ENCODE assay signal across 29 mouse cellular contexts in the genomic region with DNA sequence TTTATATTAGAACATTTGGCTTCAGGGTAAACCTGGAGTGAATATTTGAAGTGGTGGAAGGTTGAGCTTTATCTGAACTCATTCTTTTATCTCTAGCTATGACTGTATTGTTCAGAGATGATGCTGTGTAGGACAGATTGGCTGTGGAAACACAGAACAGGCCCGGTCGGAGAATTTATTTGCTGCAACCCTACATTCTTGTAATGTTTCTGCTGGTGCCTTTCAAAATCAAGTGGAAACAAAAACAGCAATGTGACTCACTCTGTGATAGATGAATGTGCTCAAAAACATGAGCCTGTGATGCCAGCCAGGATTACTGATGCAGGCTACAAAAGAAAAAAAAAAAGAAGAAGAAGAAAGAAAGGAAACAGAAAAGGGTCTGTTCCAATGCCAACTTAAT.
DNase-seq lines count a peak whose midpoint lies in the region; ATAC-seq and TF ChIP-seq lines count a peak whose summit lies in the region.
"Had no signal": no experiment of that assay in that cellular context is flagged by ENCODE, and none has a peak within 500 bp of the region (broad histone marks: within the 10 kb centered on the region; RNA-seq: fewer than 3 reads in every experiment).

No protein-coding gene starts in this region.

- H3K27me3 ChIP-seq in midbrain, postnatal 0 days (ENCODE audit: insufficient read depth, low read length), result no peaks in the 10 kb centered on the region
- H3K27me3 ChIP-seq: forebrain, embryonic 13.5 days; hindbrain, embryonic 15.5 days; intestine, embryonic 15.5 days; limb, embryonic 15.5 days; midbrain, embryonic 15.5 days; neural tube, embryonic 13.5 days had no signal

- no peaks in the 10 kb centered on the region for H3K36me3 ChIP-seq in midbrain, postnatal 0 days (ENCODE audit: insufficient read depth, low read length)
- H3K36me3 ChIP-seq: embryonic facial prominence, embryonic 10.5 days; hindbrain, embryonic 15.5 days; intestine, embryonic 15.5 days; limb, embryonic 15.5 days; midbrain, embryonic 15.5 days; neural tube, embryonic 13.5 days had no signal

- ATAC-seq in midbrain, postnatal 0 days (ENCODE audit: low FRiP score), result no peak
- ATAC-seq: forebrain, embryonic 13.5 days; intestine, embryonic 15.5 days; midbrain, embryonic 15.5 days had no signal

- H3K27ac ChIP-seq in layer of hippocampus, adult 2 months, result 0 out of 2 replicates have a peak overlapping the region, but pooled peaks have one; percentile 32
- no peak overlapping the region for H3K27ac ChIP-seq in midbrain, postnatal 0 days (ENCODE audit: low read depth, low read length)
- H3K27ac ChIP-seq: embryonic facial prominence, embryonic 10.5 days; forebrain, embryonic 13.5 days; hindbrain, embryonic 15.5 days; intestine, embryonic 15.5 days; limb, embryonic 15.5 days; liver, embryonic 14.5 days; macrophage; midbrain, embryonic 15.5 days; neural tube, embryonic 13.5 days; stomach, postnatal 0 days had no signal

- no peak overlapping the region for H3K4me3 ChIP-seq in layer of hippocampus, adult 2 months
- H3K4me3 ChIP-seq in midbrain, postnatal 0 days (ENCODE audit: low read depth, low read length), result no peak overlapping the region
- H3K4me3 ChIP-seq: embryonic facial prominence, embryonic 10.5 days; forebrain, embryonic 13.5 days; hindbrain, embryonic 15.5 days; intestine, embryonic 15.5 days; limb, embryonic 15.5 days; midbrain, embryonic 15.5 days; myocyte; neural tube, embryonic 13.5 days had no signal

- WGBS in midbrain, postnatal 0 days, result 63% methylated on average over 2 of the region's 2 CpGs

- H3K4me2 ChIP-seq in midbrain, postnatal 0 days (ENCODE audit: low read depth, low read length, poor library complexity, severe bottlenecking), result no peak overlapping the region
- H3K4me2 ChIP-seq: forebrain, embryonic 13.5 days; hindbrain, embryonic 15.5 days; intestine, embryonic 15.5 days; limb, embryonic 15.5 days; midbrain, embryonic 15.5 days; neural tube, embryonic 13.5 days had no signal

- no peaks in the 10 kb centered on the region for H3K9me3 ChIP-seq in midbrain, postnatal 0 days (ENCODE audit: low read length)
- H3K9me3 ChIP-seq: embryonic facial prominence, embryonic 10.5 days; forebrain, embryonic 13.5 days; hindbrain, embryonic 15.5 days; intestine, embryonic 15.5 days; limb, embryonic 15.5 days; midbrain, embryonic 15.5 days; neural tube, embryonic 13.5 days had no signal

- DNase-seq in layer of hippocampus, adult 2 months (ENCODE audit: low spot score in 2 of 2), result peak in 1 of 2 experiments; percentile 32
- DNase-seq in layer of hippocampus, postnatal 14 days (ENCODE audit: low spot score in 2 of 2), result no peak
- peak; percentile 7 for DNase-seq in urinary bladder, postnatal 14 days (ENCODE audit: low spot score)
- DNase-seq in urinary bladder, postnatal 25 days (ENCODE audit: low spot score), result no peak
- DNase-seq in lung, postnatal 10 days, result peak; percentile 2
- no peak for DNase-seq in midbrain, postnatal 0 days (ENCODE audit: low spot score)
- no peak for DNase-seq in embryo, embryonic 10 days (ENCODE audit: low spot score)
- DNase-seq: adrenal gland, postnatal 36 days; B cell, adult 2 months; cerebellum, adult 11 months; cerebellum, adult 9-11 months; gastrocnemius, postnatal 36 days; kidney, adult 8-10 months; kidney, postnatal 10 days; left cerebral cortex, postnatal 4 days; retina, postnatal 1 day; thymus, adult 2 months; thymus, postnatal 4 days had no signal

- TF ChIP-seq CTCF in layer of hippocampus, adult 2 months (conservative IDR thresholded peaks at IDR 0.05), result no peak
- TF ChIP-seq CTCF in midbrain, postnatal 0 days (IDR thresholded peaks at IDR 0.05), result no peak

- no peaks in the 10 kb centered on the region for H3K4me1 ChIP-seq in midbrain, postnatal 0 days (ENCODE audit: insufficient read depth, low read length)
- H3K4me1 ChIP-seq: embryonic facial prominence, embryonic 10.5 days; forebrain, embryonic 13.5 days; hindbrain, embryonic 15.5 days; intestine, embryonic 15.5 days; midbrain, embryonic 15.5 days; neural tube, embryonic 13.5 days had no signal

- H3K9ac ChIP-seq in midbrain, postnatal 0 days (replicated peaks; ENCODE audit: low read length, poor library complexity, severe bottlenecking), result no peak overlapping the region
- H3K9ac ChIP-seq: forebrain, embryonic 13.5 days; hindbrain, embryonic 15.5 days; intestine, embryonic 15.5 days; limb, embryonic 15.5 days; liver, embryonic 14.5 days; midbrain, embryonic 15.5 days; neural tube, embryonic 13.5 days had no signal

Comparison
In these comparisons a context has a peak if more than half of its experiments do, and no peak if none do; other contexts are left out.
1. DNase-seq: peak in urinary bladder, postnatal 14 days (single experiment) and lung, postnatal 10 days (single experiment); none in layer of hippocampus, postnatal 14 days (0 of 2), urinary bladder, postnatal 25 days (single experiment), midbrain, postnatal 0 days (single experiment) and embryo, embryonic 10 days (single experiment).